Mouse (Mus musculus): Measurements from ENCODE around the gene Asrgl1. TPM values are rescaled to one million over a fixed set of nuclear protein-coding genes. Genes with fewer than 3 reads are reported as not detected.
A peak's percentile ranks its signal among the peaks of the same experiment; 100 is the strongest.

Asrgl1 gene
- polyA plus RNA-seq, 1 experiment from 2014 or later, result 18.5 TPM

DNA sequence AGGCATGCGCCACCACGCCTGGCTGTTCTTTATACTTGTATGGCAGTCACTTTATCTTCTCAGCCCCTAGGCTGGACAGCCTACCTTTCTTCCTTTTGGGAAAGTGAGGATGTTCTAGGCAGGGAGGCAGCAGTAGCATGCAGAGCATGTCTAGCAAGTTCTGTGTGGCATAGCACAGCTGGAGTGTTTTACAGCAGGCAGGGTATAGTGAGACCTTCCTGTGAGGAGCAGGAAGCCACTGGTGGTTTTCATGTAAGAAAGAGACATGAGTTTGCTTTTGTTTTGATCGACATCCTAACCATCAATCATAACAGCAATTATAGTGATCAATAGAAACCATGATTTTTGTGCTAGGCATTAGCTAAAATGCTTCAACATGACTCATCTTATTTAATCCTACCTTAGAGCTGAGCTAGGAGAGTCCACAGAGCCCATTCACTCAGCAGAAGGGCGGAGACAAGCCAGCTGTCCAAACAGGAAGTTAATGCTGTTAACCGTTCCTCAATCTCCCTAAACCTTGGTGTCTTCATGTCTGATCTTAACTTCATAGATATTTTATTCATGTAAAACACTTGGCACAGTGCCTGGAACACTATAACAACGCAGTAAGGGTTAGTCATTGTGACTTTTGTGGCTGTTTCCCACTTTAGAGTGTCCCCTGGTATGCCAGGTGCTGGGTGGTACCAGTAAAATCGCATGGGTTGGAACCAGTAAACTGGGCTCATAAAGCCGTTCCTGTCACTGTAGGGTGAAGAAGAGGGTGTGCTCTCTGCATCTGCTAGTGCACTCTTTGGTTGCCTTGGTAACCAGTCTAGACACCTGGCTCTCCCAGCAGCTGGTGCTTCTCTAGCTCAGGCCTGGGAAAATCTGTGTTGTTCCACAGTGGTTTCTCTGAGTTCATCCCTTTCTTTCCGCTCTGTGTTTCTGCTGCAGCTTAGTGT is 69.5 kb downstream of the Asrgl1 start:
- no peak overlapping the region for H3K9ac ChIP-seq
- H3K27ac ChIP-seq (replicated peaks), result peak overlapping the region; percentile 59
- WGBS, result 50% methylated on average over 9 of the region's 9 CpGs
- no peaks in the 10 kb centered on the region for H3K9me3 ChIP-seq
- peaks cover 28% of the 10 kb centered on the region for H3K4me1 ChIP-seq (replicated peaks)
- H3K36me3 ChIP-seq, result no peaks in the 10 kb centered on the region
- peak; percentile 76 for ATAC-seq (ENCODE audit: low read depth)
- no peaks in the 10 kb centered on the region for H3K27me3 ChIP-seq
- H3K4me2 ChIP-seq, result no peak overlapping the region
- no peak overlapping the region for H3K4me3 ChIP-seq

DNA sequence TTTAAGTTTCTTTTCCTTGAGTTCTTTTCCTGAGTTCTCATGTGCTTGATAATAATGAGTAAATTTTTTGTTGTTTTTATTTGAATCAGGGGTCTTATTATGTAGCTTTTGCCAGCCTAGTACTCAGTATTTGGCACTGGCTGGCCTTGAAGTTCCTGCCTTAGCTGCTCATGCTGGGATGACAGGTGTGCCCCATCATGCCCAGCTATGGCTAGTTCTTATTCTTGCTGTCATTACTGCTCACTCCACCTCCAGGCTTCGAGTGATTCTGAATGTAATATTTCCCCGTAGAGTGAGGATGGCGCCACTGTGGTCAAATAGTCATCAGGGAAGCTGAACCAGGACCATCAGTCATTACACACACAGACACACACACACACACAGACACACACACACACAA is 71.6 kb downstream of the Asrgl1 start:
- H3K36me3 ChIP-seq, result no peaks in the 10 kb centered on the region
- WGBS, result 90% methylated on average over 3 of the region's 3 CpGs
- peaks cover 13% of the 10 kb centered on the region for H3K4me1 ChIP-seq (replicated peaks)
- no peak overlapping the region for H3K27ac ChIP-seq (replicated peaks)
- H3K9me3 ChIP-seq, result no peaks in the 10 kb centered on the region
- ATAC-seq (ENCODE audit: low read depth), result no peak
- no peak overlapping the region for H3K4me3 ChIP-seq
- no peak overlapping the region for H3K9ac ChIP-seq
- no peaks in the 10 kb centered on the region for H3K27me3 ChIP-seq
- no peak overlapping the region for H3K4me2 ChIP-seq

DNA sequence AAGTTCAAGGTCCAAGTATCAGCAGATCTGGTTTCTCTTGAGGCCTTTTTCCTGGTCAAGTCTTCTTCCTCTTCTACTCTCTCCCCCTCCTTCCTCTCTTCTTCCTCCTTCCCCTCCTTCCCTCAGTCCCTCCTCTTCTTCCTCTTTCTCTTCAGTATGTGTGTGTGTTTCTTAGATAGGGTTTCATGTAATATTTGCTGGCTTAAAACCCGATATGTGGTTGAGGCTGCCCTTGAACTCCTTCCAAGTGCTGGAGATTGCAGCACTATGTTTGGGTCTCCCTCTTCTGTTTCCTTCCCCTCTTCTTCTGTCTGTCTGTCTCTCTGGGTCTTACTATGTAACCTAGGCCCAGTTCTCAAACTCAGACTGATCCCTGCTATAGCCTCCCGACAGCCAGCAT is 72.6 kb downstream of the Asrgl1 start:
- WGBS, result 96% methylated on average over 2 of the region's 2 CpGs

DNA sequence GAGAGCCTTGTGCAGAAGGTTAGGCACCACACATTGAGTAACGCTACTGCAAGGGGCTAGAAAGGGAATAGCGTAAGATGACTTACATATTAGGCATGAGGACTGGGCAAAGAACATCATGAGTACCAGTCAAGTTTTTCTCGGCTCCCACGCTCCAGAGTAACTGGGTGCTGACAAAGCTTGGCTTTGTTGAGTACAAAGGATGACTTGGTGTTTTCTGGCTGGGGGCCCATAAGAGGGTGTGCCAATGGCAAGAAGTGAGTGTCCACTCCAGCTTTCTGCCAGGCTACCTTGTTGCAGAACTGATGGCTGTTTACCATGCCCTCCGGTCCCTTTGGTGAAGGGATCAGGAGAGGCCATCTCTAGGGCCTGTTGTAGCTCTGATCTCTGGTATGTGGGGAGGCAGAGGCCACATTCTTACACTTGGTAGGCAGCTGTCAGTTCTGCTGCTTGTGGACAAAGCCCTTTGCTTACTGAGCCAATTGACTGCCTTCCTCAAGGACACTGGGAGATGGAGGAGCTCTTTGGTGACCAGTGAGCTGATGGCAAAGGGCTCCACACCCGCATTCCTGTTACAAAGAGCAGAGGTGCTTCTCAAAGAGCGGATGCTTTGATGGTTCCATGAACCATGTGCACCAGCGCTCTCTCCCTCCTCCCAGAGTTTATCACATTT is 74.1 kb downstream of the Asrgl1 start:
- Histone ChIP-seq H3K27ac (replicated peaks) (no peak overlapping the region), H3K9me3 (no peaks in the 10 kb centered on the region), H3K9ac (no peak overlapping the region), H3K4me2 (no peak overlapping the region), H3K4me1 (replicated peaks) (peaks cover 9% of the 10 kb centered on the region), H3K27me3 (no peaks in the 10 kb centered on the region), H3K4me3 (no peak overlapping the region), H3K36me3 (no peaks in the 10 kb centered on the region)
- 90% methylated on average over 8 of the region's 8 CpGs for WGBS
- ATAC-seq (ENCODE audit: low read depth), result no peak

More for the DNA sequence above, 72.6 kb downstream of the Asrgl1 start:
- no peaks in the 10 kb centered on the region for H3K36me3 ChIP-seq
- no peak for ATAC-seq (ENCODE audit: low read depth)
- no peak overlapping the region for H3K4me2 ChIP-seq
- no peak overlapping the region for H3K27ac ChIP-seq (replicated peaks)
- no peak overlapping the region for H3K4me3 ChIP-seq
- H3K27me3 ChIP-seq, result no peaks in the 10 kb centered on the region
- H3K9me3 ChIP-seq, result no peaks in the 10 kb centered on the region
- H3K4me1 ChIP-seq (replicated peaks), result peaks cover 13% of the 10 kb centered on the region
- no peak overlapping the region for H3K9ac ChIP-seq

DNA sequence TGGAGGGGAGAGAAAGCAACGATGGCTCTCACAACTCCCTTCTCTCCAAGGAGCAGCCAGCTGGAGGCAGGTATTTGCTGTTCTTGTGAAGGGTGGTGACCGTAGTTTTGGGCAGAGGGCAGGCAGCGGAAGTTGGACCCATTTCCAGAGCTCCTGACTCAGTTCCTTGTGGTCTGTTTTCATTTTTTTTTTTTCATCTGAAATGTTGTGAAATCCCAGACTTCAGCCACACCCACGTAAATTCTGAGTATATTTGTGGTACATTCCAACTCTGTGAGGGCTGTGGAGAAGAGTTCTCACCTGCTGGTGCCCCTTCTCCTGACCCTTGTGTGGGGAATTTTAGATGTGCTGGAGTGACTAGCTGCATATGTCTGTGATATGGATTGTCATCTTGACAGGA is 75.3 kb downstream of the Asrgl1 start:
- H3K27me3 ChIP-seq, result no peaks in the 10 kb centered on the region
- no peak overlapping the region for H3K9ac ChIP-seq
- H3K9me3 ChIP-seq, result no peaks in the 10 kb centered on the region
- no peaks in the 10 kb centered on the region for H3K4me1 ChIP-seq (replicated peaks)
- ATAC-seq (ENCODE audit: low read depth), result no peak
- no peaks in the 10 kb centered on the region for H3K36me3 ChIP-seq
- no peak overlapping the region for H3K4me2 ChIP-seq
- WGBS, result 77% methylated on average over 4 of the region's 4 CpGs
- H3K4me3 ChIP-seq, result no peak overlapping the region
- no peak overlapping the region for H3K27ac ChIP-seq (replicated peaks)

Other genes starting within 250 kb of the Asrgl1 start
- 55.6 and 58.8 TPM in 2 replicates for gene 1810009A15Rik, start 246.8 kb downstream of the Asrgl1 start, polyA plus RNA-seq (2015; fragmentation: Nextera tagmentation; extraction: Ambion mirVana)
- 0.27 TPM in 1 of 2 replicates, not detected in the other for gene Gm49416, start 246.7 kb downstream of the Asrgl1 start, polyA plus RNA-seq (2015; fragmentation: Nextera tagmentation; extraction: Ambion mirVana)
- gene Ints5, start 242.6 kb downstream of the Asrgl1 start, polyA plus RNA-seq (2015; fragmentation: Nextera tagmentation; extraction: Ambion mirVana), result 31.7 and 36.2 TPM in 2 replicates
- gene Ganab, start 237.6 kb downstream of the Asrgl1 start, polyA plus RNA-seq (2015; fragmentation: Nextera tagmentation; extraction: Ambion mirVana), result 89.4 and 101 TPM in 2 replicates
- 86.9 and 88.7 TPM in 2 replicates for gene B3gat3, start 215.3 kb downstream of the Asrgl1 start, polyA plus RNA-seq (2015; fragmentation: Nextera tagmentation; extraction: Ambion mirVana)
- gene Rom1, start 206.3 kb downstream of the Asrgl1 start, polyA plus RNA-seq (2015; fragmentation: Nextera tagmentation; extraction: Ambion mirVana), result 1.6 and 2.8 TPM in 2 replicates
- gene Eml3, start 206.1 kb downstream of the Asrgl1 start, polyA plus RNA-seq (2015; fragmentation: Nextera tagmentation; extraction: Ambion mirVana), result 11.8 and 12.2 TPM in 2 replicates
- gene Mta2, start 193.8 kb downstream of the Asrgl1 start, polyA plus RNA-seq (2015; fragmentation: Nextera tagmentation; extraction: Ambion mirVana), result 126 and 141 TPM in 2 replicates
- gene Tut1, start 181.8 kb downstream of the Asrgl1 start, polyA plus RNA-seq (2015; fragmentation: Nextera tagmentation; extraction: Ambion mirVana), result 29.2 and 30.1 TPM in 2 replicates
- gene Eef1g, start 168.6 kb downstream of the Asrgl1 start, polyA plus RNA-seq (2015; fragmentation: Nextera tagmentation; extraction: Ambion mirVana), result 323 and 328 TPM in 2 replicates
- 4.8 and 4.9 TPM in 2 replicates for gene Ahnak, start 146.4 kb downstream of the Asrgl1 start, polyA plus RNA-seq (2015; fragmentation: Nextera tagmentation; extraction: Ambion mirVana)
- gene Scgb1a1, start 47.7 kb downstream of the Asrgl1 start, polyA plus RNA-seq (2015; fragmentation: Nextera tagmentation; extraction: Ambion mirVana), result not detected in 2 replicates

Measured in neural tube, embryonic 13.5 days (tissue).